Mouse (Mus musculus) midbrain, embryonic 11.5 days (tissue): ENCODE data around the gene Ppp2r5e. TPM values are rescaled to one million over a fixed set of nuclear protein-coding genes. Genes with fewer than 3 reads are reported as not detected.
"Not testable (repeated sequence)": the region's sequence is repeated elsewhere in the genome, so short reads cannot be mapped to it uniquely, and the experiment has no call there.

Source experiments
- ATAC-seq: fragments of 200-750 bp; cut with Nextera tagmentation; 2 replicates; pipeline ENCODE4 v1.8.0; 2017; ENCODE audit warnings: moderate TSS enrichment, moderate library complexity; ENCODE audit not compliant: low FRiP score
- DNase-seq: peaks from one replicate; pipeline ENCODE4 v3.0.0; 2015; ENCODE audit warnings: low spot score; ENCODE audit errors: missing footprints
- H3K27ac ChIP-seq: fragments of 300-500 bp; sonication (generic); 2 replicates; pipeline ENCODE4 v1.5.1; 2014; ENCODE audit warnings: low read depth, low read length
- H3K27me3 ChIP-seq: fragments of 300-500 bp; sonication (generic); 2 replicates; pipeline ENCODE4 v1.6.1; 2014; ENCODE audit warnings: mild to moderate bottlenecking, low read length, moderate library complexity, mixed read lengths; ENCODE audit not compliant: control insufficient read depth, insufficient read depth
- H3K36me3 ChIP-seq: fragments of 300-500 bp; sonication (generic); 2 replicates; pipeline ENCODE4 v1.6.1; 2014; ENCODE audit warnings: mild to moderate bottlenecking, low read length, moderate library complexity, mixed read lengths; ENCODE audit not compliant: control insufficient read depth, insufficient read depth
- H3K4me1 ChIP-seq: fragments of 300-500 bp; sonication (generic); 2 replicates; pipeline ENCODE4 v1.6.1; 2014; ENCODE audit warnings: low read length; ENCODE audit not compliant: control insufficient read depth, insufficient read depth
- H3K4me2 ChIP-seq: fragments of 300-500 bp; sonication (generic); 2 replicates; pipeline ENCODE4 v1.6.1; 2014; ENCODE audit warnings: mild to moderate bottlenecking, moderate library complexity
- H3K4me3 ChIP-seq: fragments of 300-500 bp; sonication (generic); 2 replicates; pipeline ENCODE4 v1.5.1; 2014; ENCODE audit warnings: low read depth, low read length
- H3K9ac ChIP-seq: fragments of 300-500 bp; sonication (generic); 2 replicates; pipeline ENCODE4 v1.6.1; 2014; ENCODE audit warnings: low read length
- H3K9me3 ChIP-seq: fragments of 300-500 bp; sonication (generic); 2 replicates; pipeline ENCODE4 v1.6.1; 2016; ENCODE audit warnings: low read length; ENCODE audit not compliant: control insufficient read depth
- WGBS: fragments of 180-500 bp; shearing (Covaris S2); extraction: QIAGEN DNeasy Blood & Tissue Kit; methylation state at CpG from one replicate; pipeline ENCODE4 v1.1.7; 2014; 5-methylcytosine and 5-hydroxymethylcytosine counted together
- polyA plus RNA-seq: library from polyadenylated mRNA; unstranded; fragments of >200 nt; fragmentation: Nextera tagmentation; extraction: Ambion mirVana; gene quantifications from 2 replicates; pipeline ENCODE4 v1.2.1, GENCODE M21; 2014

The Ppp2r5e gene
- polyA plus RNA-seq, 1 experiment from 2014 or later: 24.7 TPM

DNA sequence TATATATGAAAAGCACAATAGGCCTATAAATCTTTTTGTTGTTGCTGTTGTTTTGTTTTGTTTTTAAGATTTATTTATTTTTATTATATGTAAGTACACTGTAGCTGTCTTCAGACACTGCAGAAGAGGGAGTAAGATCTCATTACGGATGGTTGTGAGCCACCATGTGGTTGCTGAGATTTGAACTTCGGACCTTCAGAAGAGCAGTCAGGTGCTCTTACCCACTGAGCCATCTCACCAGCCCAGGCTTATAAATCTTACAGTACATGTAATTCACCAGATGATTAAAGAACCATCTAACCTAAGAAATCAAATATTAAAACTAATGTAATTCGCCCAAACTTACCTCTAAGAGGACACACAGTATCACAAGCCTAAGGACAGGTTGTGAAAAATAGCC, 103.9 kb downstream of the Ppp2r5e start:
- not testable (repeated sequence) for H3K4me1 ChIP-seq, H3K4me3 ChIP-seq, H3K27me3 ChIP-seq, H3K9ac ChIP-seq, ATAC-seq, H3K9me3 ChIP-seq, DNase-seq, H3K27ac ChIP-seq, H3K4me2 ChIP-seq, H3K36me3 ChIP-seq
- 93% methylated on average over 3 of the region's 3 CpGs for WGBS

DNA sequence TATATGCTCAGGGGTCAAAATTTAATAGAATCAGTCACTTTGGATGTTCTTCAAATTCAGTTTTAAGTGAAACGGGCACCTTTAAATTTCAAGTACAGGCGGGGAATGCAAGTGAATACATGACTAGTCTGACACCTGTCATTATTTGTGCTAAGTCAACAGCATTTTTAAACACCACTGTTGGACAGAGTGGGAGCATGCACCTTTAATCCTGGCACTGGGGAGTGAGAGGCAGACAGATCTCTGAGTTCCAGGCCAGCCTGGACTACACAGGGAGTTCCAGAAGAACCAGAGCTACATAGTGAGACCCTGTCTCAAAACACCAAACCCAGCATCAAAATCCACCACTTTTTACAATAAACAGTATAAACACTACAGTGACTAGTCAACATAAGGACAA, 108.5 kb downstream of the Ppp2r5e start:
- Histone ChIP-seq H3K9me3 (no peaks in the 10 kb centered on the region), H3K4me2 (no peak overlapping the region), H3K27ac (no peak overlapping the region), H3K4me1 (no peaks in the 10 kb centered on the region), H3K9ac (no peak overlapping the region), H3K36me3 (no peaks in the 10 kb centered on the region), H3K27me3 (no peaks in the 10 kb centered on the region), H3K4me3 (no peak overlapping the region)
- 86% methylated on average over 2 of the region's 2 CpGs for WGBS
- DNase-seq (no peak), ATAC-seq (no peak)

DNA sequence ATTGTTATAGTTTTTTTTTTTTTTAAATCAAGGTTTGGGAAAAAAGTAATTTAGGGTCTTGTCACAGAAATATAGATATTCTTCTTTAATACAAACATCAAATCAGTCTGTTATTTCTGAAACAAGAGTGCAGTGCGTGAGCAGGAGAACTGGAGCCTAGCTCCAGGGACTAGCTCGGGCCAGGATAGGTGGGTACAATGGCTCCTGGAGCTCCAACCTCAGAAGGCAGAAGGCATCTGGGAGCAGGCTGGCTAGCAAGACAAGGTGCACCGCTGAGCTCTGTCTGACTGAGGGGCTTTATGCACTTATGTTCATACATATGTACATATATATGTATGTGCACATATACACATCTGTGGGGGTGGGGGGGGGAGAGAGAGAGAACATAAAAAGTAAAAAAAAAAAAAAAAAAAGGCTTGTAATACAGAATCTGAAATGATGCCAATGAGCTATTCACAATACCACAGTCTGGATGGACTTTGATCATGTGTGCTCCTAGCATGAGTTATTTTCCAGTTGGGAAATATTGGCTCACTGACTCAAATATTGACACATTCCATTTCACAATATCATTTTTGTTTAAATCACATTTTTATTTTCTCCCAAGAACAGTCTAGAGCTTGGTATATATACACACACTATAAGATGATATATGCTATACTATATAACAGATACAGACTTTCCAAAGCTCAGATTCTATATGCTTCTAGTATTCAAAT, 109.3 kb downstream of the Ppp2r5e start:
- no peak for ATAC-seq
- Histone ChIP-seq H3K36me3 (no peaks in the 10 kb centered on the region), H3K9ac (no peak overlapping the region), H3K4me2 (no peak overlapping the region), H3K4me3 (no peak overlapping the region), H3K9me3 (no peaks in the 10 kb centered on the region), H3K27me3 (no peaks in the 10 kb centered on the region), H3K27ac (no peak overlapping the region), H3K4me1 (no peaks in the 10 kb centered on the region)
- no peak for DNase-seq
- 93% methylated on average over 3 of the region's 3 CpGs for WGBS

DNA sequence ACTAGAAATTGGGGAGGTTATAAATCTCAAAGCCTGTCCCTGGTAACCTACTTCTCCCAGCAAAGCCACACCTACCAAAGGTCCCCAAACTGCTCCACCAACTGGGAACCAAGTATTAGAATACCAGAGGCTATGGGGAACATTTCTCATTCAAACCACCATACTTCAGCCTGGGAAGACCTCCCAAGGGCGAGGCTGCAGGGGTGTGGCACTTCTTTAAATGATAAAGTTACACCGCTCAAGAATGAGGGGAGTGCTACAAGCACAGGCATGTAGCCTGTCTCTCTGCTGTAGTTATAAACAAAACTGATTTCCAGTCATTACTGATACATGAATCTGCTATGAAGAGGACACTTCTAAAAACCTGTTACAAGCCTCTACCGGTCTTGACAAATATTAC, 113.3 kb downstream of the Ppp2r5e start:
- no peak overlapping the region for H3K9ac ChIP-seq
- H3K9me3 ChIP-seq: no peaks in the 10 kb centered on the region
- H3K4me2 ChIP-seq: no peak overlapping the region
- DNase-seq: no peak
- H3K4me3 ChIP-seq: no peak overlapping the region
- H3K4me1 ChIP-seq: no peaks in the 10 kb centered on the region
- ATAC-seq: no peak
- H3K27me3 ChIP-seq: no peaks in the 10 kb centered on the region
- no peak overlapping the region for H3K27ac ChIP-seq
- WGBS: 91% methylated on average over 3 of the region's 3 CpGs
- no peaks in the 10 kb centered on the region for H3K36me3 ChIP-seq

DNA sequence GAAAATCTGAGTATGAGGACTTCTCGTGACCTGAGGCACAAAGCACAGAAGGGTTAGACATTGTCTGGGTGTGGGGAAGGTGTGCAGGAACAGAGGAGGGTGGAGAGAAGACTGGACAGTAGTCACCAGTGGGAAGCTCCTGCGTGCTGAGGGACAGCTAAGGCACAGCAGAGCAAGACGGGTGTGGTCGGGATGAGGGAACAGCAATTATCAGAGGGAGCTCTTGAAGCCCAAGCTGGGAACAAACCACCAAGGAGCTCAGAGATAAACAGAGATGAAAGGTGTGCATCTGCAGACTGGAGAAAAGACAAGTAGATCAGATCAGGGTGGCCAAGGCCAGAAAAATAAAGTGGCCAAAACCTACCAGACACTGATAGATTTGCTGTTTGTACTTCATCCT, 114.0 kb downstream of the Ppp2r5e start:
- Histone ChIP-seq H3K27me3 (no peaks in the 10 kb centered on the region), H3K36me3 (no peaks in the 10 kb centered on the region)

DNA sequence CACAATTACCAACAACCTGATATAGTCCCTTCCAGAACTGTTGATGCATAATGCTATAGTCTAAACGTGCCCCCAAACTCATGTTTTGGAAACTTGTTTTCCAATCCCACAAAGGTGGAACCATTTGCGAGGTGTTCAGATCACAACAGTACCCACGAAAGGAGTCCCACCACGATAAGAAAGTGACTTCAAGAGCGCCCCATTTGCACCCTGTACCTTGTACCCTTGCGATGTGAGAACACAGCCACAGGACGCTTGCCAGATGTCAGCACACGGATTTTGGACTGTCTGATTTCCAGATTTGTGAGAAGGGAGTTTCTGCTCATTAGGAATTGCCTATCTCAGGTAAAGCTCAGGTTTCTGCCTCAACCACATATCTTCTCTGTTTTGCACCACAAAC, 116.0 kb downstream of the Ppp2r5e start:
- Histone ChIP-seq H3K36me3 (no peaks in the 10 kb centered on the region), H3K4me1 (no peaks in the 10 kb centered on the region), H3K9ac (no peak overlapping the region), H3K27me3 (no peaks in the 10 kb centered on the region), H3K9me3 (no peaks in the 10 kb centered on the region), H3K4me3 (no peak overlapping the region), H3K27ac (no peak overlapping the region), H3K4me2 (no peak overlapping the region)
- WGBS: 95% methylated on average over 8 of the region's 8 CpGs
- DNase-seq: no peak
- ATAC-seq: no peak

More for the DNA sequence above, 114.0 kb downstream of the Ppp2r5e start:
- Histone ChIP-seq H3K27ac (no peak overlapping the region), H3K4me1 (no peaks in the 10 kb centered on the region), H3K9ac (no peak overlapping the region), H3K9me3 (no peaks in the 10 kb centered on the region), H3K4me2 (no peak overlapping the region), H3K4me3 (no peak overlapping the region)
- DNase-seq (no peak), ATAC-seq (no peak)
- 96% methylated on average over 4 of the region's 4 CpGs for WGBS

DNA sequence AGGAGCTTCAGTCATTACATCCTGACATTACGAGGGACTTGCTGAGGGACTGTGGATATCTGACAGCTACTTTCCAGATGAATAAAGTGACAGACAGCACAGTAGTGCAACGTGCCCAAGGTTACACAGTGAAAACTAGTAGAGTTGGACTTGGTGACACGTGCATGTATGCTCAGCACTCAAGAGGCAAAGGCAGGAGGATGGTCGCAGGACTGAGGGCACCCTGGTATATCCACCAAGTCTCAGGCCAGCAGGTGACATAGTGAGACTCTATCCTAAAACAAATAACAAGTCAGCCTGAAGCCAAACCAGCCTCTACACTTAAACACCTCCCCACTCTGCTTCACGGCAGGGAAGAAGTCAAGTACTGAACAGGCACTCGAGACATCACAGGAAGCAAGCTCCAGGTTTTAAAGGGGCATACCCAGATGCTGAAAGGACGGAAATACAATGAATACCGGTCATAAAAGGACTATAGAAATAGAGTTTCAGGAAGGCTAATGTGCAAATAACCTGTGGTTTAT, 116.6 kb downstream of the Ppp2r5e start:
- DNase-seq (no peak), ATAC-seq (no peak)
- 83% methylated on average over 8 of the region's 8 CpGs for WGBS
- H3K4me2 ChIP-seq: no peak overlapping the region
- no peak overlapping the region for H3K4me3 ChIP-seq
- H3K27me3 ChIP-seq: no peaks in the 10 kb centered on the region
- no peak overlapping the region for H3K9ac ChIP-seq
- H3K4me1 ChIP-seq: no peaks in the 10 kb centered on the region
- no peaks in the 10 kb centered on the region for H3K9me3 ChIP-seq
- no peak overlapping the region for H3K27ac ChIP-seq
- no peaks in the 10 kb centered on the region for H3K36me3 ChIP-seq

DNA sequence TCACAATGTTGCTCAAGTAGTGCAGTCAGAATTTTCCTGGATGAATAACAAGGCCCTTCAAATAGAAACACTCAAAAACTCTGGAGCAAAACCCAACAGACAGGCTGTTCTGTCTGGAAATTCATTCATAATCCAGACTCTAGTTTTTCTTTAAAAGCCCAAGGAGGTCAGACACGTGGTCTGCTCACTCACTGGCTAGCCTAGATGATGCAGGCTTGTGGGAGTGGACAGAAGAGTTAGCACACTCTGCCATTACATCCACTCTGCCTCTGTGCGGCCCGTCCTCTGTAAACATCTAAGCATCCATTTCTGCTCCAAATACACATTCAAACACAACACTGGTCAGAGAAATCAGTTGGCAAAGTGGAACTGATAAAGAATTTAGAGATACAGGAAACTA, 117.4 kb downstream of the Ppp2r5e start:
- ATAC-seq (no peak), DNase-seq (no peak)
- H3K4me3 ChIP-seq: no peak overlapping the region
- WGBS: 86% methylated on average over 3 of the region's 3 CpGs
- no peak overlapping the region for H3K4me2 ChIP-seq
- H3K9me3 ChIP-seq: no peaks in the 10 kb centered on the region
- H3K27me3 ChIP-seq: no peaks in the 10 kb centered on the region
- H3K9ac ChIP-seq: no peak overlapping the region
- H3K36me3 ChIP-seq: no peaks in the 10 kb centered on the region
- no peak overlapping the region for H3K27ac ChIP-seq
- no peaks in the 10 kb centered on the region for H3K4me1 ChIP-seq

DNA sequence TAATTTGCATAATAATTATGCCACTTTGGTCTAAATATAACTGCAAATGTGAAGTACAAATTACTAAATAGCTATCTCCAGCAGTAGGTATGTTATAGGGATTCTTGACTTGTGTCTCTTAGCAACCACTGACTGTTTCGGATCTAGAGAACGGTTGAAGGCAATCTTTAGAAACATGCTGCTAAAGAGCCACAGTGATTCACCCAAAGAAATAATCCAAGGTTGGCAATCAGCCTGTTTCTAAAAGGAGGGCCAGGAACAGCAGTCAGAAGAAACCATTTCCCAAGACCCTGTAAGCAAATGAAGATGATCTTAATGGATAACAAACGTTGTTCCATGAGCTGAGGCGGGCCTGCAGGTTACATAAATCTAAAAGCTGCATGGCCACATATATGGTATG, 117.9 kb downstream of the Ppp2r5e start:
- H3K27me3 ChIP-seq: no peaks in the 10 kb centered on the region
- no peak for DNase-seq
- ATAC-seq: no peak
- H3K4me2 ChIP-seq: no peak overlapping the region
- H3K27ac ChIP-seq: no peak overlapping the region
- 61% methylated on average over 4 of the region's 4 CpGs for WGBS
- no peak overlapping the region for H3K9ac ChIP-seq
- H3K9me3 ChIP-seq: no peaks in the 10 kb centered on the region
- no peaks in the 10 kb centered on the region for H3K4me1 ChIP-seq
- H3K4me3 ChIP-seq: no peak overlapping the region
- no peaks in the 10 kb centered on the region for H3K36me3 ChIP-seq
